Mouse (Mus musculus) lung, postnatal 0 days (tissue): ENCODE results near the gene Fignl1. TPM values are rescaled to one million over a fixed set of nuclear protein-coding genes. Genes with fewer than 3 reads are reported as not detected.
A peak's percentile ranks its signal among the peaks of the same experiment; 100 is the strongest.

Experiments
- ATAC-seq: fragments of 200-750 bp; cut with Nextera tagmentation; 2 replicates; pipeline ENCODE4 v1.8.0; 2017; ENCODE audit warnings: moderate library complexity
- DNase-seq: peaks from one replicate; pipeline ENCODE4 v3.0.0-alpha.2; 2016; ENCODE audit warnings: low spot score
- H3K27ac ChIP-seq: fragments of 300-500 bp; sonication (generic); 2 replicates; pipeline ENCODE4 v1.5.1; 2014; ENCODE audit warnings: antibody characterized with exemption, mild to moderate bottlenecking, low read length, mixed read lengths
- H3K27me3 ChIP-seq: fragments of 300-500 bp; sonication (generic); replicated peaks from 2 replicates; pipeline ENCODE4 v1.6.1; 2014; ENCODE audit warnings: low read length, mixed read lengths; ENCODE audit not compliant: insufficient read depth
- H3K36me3 ChIP-seq: fragments of 300-500 bp; sonication (generic); 2 replicates; pipeline ENCODE4 v1.6.1; 2014; ENCODE audit warnings: low read length, mixed read lengths; ENCODE audit not compliant: insufficient read depth
- H3K4me1 ChIP-seq: fragments of 300-500 bp; sonication (generic); 2 replicates; pipeline ENCODE4 v1.6.1; 2014; ENCODE audit warnings: antibody characterized with exemption, low read depth, low read length, mixed read lengths; ENCODE audit not compliant: insufficient read depth
- H3K4me2 ChIP-seq: fragments of 300-500 bp; sonication (generic); replicated peaks from 2 replicates; pipeline ENCODE4 v1.6.1; 2014; ENCODE audit warnings: low read depth, mild to moderate bottlenecking, low read length, moderate library complexity, mixed read lengths
- H3K4me3 ChIP-seq: fragments of 300-500 bp; sonication (generic); 2 replicates; pipeline ENCODE4 v1.5.1; 2014; ENCODE audit warnings: low read depth, low read length
- H3K9ac ChIP-seq: fragments of 300-500 bp; sonication (generic); replicated peaks from 2 replicates; pipeline ENCODE4 v1.6.1; 2014; ENCODE audit warnings: low read depth, mild to moderate bottlenecking
- H3K9me3 ChIP-seq: fragments of 300-500 bp; sonication (generic); 2 replicates; pipeline ENCODE4 v1.6.1; 2016; ENCODE audit warnings: low read length, mixed read lengths
- CTCF ChIP-seq: IDR thresholded peaks from 2 replicates; pipeline ENCODE4 v1.5.1; 2016; ENCODE audit warnings: antibody characterized with exemption, mild to moderate bottlenecking
- EP300 ChIP-seq: IDR thresholded peaks from 2 replicates; pipeline ENCODE4 v1.6.1; 2016; ENCODE audit warnings: antibody characterized with exemption, mild to moderate bottlenecking, control low read depth
- WGBS: fragments of 180-500 bp; shearing (Covaris S2); extraction: QIAGEN DNeasy Blood & Tissue Kit; methylation state at CpG from one replicate; pipeline ENCODE4 v1.1.7; 2014; 5-methylcytosine and 5-hydroxymethylcytosine counted together
- polyA plus RNA-seq: library from polyadenylated mRNA; unstranded; fragments of >200 nt; fragmentation: Nextera tagmentation; extraction: Ambion mirVana; gene quantifications from 2 replicates; pipeline ENCODE4 v1.2.1, GENCODE M21; 2015

The Fignl1 gene
- polyA plus RNA-seq, 1 experiment from 2014 or later = 4.2 TPM

GRCm38 (mm10) chr11:11744222-11744621 lies 64.5 kb downstream of the Fignl1 start:
- H3K9me3 ChIP-seq = no peaks in the 10 kb centered on the region
- H3K36me3 ChIP-seq = no peaks in the 10 kb centered on the region
- TF ChIP-seq EP300 = no peak
- no peak for TF ChIP-seq CTCF
- no peak for DNase-seq
- H3K4me2 ChIP-seq = no peak overlapping the region
- no peak overlapping the region for H3K9ac ChIP-seq
- WGBS = 35% methylated on average over 1 of the region's 1 CpGs
- no peak overlapping the region for H3K4me3 ChIP-seq
- no peaks in the 10 kb centered on the region for H3K4me1 ChIP-seq
- no peaks in the 10 kb centered on the region for H3K27me3 ChIP-seq
- no peak for ATAC-seq
- H3K27ac ChIP-seq = no peak overlapping the region

DNA sequence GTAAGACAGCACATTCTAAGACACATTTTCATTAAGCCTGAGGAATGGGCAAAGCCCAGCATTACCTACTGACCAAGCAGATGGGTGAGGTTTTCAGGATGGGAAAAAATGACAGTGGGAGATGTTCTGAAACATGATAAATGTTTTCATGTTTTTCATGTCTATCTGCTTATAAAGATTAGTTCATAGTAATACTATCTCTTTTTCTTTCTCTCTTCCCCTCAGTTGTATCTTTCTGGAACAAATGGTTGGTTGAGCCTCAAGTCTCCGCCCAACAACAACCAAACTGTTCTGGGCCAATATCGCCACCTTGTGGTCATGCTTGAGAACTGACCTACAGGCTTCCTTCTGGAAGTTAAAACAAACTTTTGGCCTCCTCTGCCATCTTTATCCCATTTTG lies 66.1 kb downstream of the Fignl1 start:
- H3K9ac ChIP-seq = no peak overlapping the region
- TF ChIP-seq EP300 = no peak
- TF ChIP-seq CTCF = peak; percentile 78
- no peak for ATAC-seq
- no peaks in the 10 kb centered on the region for H3K36me3 ChIP-seq
- H3K9me3 ChIP-seq = no peaks in the 10 kb centered on the region
- no peak overlapping the region for H3K27ac ChIP-seq
- no peaks in the 10 kb centered on the region for H3K27me3 ChIP-seq
- no peaks in the 10 kb centered on the region for H3K4me1 ChIP-seq
- DNase-seq = peak; percentile 46
- WGBS = 20% methylated on average over 2 of the region's 2 CpGs
- no peak overlapping the region for H3K4me2 ChIP-seq
- H3K4me3 ChIP-seq = no peak overlapping the region

- 83% methylated on average over 5 of the region's 5 CpGs for WGBS
- Histone ChIP-seq H3K4me3 (no peak overlapping the region), H3K4me1 (no peaks in the 10 kb centered on the region), H3K27ac (no peak overlapping the region), H3K36me3 (no peaks in the 10 kb centered on the region), H3K27me3 (no peaks in the 10 kb centered on the region), H3K9ac (no peak overlapping the region), H3K9me3 (no peaks in the 10 kb centered on the region), H3K4me2 (no peak overlapping the region)
- DNase-seq (no peak), ATAC-seq (no peak)
- no peak for TF ChIP-seq CTCF
Measured at GRCm38 (mm10) chr11:11741574-11741973, 67.2 kb downstream of the Fignl1 start.

DNA sequence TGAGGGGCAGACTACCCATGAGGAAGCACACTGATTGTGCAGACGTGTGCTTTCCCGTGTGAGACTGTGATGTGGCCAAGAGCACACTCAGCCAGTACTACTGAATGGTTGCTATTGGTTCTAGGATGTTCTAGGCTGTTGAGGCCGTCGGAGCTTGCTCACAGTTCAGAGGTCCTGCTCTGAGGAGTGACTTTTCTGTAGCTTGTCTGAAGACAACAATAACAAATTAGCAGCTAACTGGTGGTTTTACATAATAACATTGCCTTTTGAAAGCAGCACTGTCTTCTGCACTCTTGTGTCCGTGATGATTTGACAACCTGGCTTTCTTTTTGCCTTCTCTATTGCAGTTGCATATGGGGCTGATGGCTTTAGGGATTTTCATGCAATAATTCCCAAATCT lies 68.2 kb downstream of the Fignl1 start:
- Histone ChIP-seq H3K27ac (no peak overlapping the region), H3K4me2 (no peak overlapping the region), H3K4me1 (no peaks in the 10 kb centered on the region), H3K9ac (no peak overlapping the region), H3K4me3 (no peak overlapping the region), H3K36me3 (no peaks in the 10 kb centered on the region), H3K27me3 (no peaks in the 10 kb centered on the region), H3K9me3 (no peaks in the 10 kb centered on the region)
- WGBS = 67% methylated on average over 5 of the region's 5 CpGs
- ATAC-seq (no peak), DNase-seq (no peak)
- TF ChIP-seq CTCF (no peak), EP300 (no peak)

- no peak overlapping the region for H3K27ac ChIP-seq
- no peak for ATAC-seq
- H3K4me2 ChIP-seq = no peak overlapping the region
- H3K27me3 ChIP-seq = no peaks in the 10 kb centered on the region
- no peaks in the 10 kb centered on the region for H3K36me3 ChIP-seq
- no peak overlapping the region for H3K9ac ChIP-seq
- no peak overlapping the region for H3K4me3 ChIP-seq
- DNase-seq = no peak
- TF ChIP-seq CTCF (no peak), EP300 (no peak)
- H3K9me3 ChIP-seq = no peaks in the 10 kb centered on the region
- 89% methylated on average over 3 of the region's 3 CpGs for WGBS
- H3K4me1 ChIP-seq = no peaks in the 10 kb centered on the region
Measured at GRCm38 (mm10) chr11:11739054-11739453, 69.7 kb downstream of the Fignl1 start.

DNA sequence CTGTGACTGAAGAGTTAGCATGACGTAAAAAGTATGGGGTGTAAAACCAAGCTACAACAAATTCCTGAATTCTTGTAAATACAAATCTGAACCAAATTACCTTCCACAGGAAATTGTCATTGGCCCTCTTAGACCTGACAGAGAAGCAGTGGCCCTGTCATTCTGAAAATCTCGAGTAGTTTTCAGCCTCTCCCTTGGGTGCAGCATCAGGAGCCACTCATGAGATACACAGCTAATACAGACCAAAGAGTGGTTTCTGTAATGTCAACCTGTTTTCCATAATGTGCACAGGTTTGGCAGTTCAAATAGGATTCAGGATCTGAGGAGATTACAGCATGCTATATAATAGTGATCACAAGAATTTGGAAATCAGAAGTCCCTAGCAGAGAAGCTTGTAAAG lies 71.2 kb downstream of the Fignl1 start:
- DNase-seq = no peak
- no peaks in the 10 kb centered on the region for H3K4me1 ChIP-seq
- 50% methylated on average over 2 of the region's 2 CpGs for WGBS
- no peaks in the 10 kb centered on the region for H3K27me3 ChIP-seq
- TF ChIP-seq CTCF (no peak), EP300 (no peak)
- no peak overlapping the region for H3K27ac ChIP-seq
- no peak overlapping the region for H3K9ac ChIP-seq
- no peak for ATAC-seq
- no peaks in the 10 kb centered on the region for H3K9me3 ChIP-seq
- no peaks in the 10 kb centered on the region for H3K36me3 ChIP-seq
- no peak overlapping the region for H3K4me2 ChIP-seq
- no peak overlapping the region for H3K4me3 ChIP-seq

Other genes with a start within 250 kb of the Fignl1 start
- not detected in 2 replicates for gene 4930512M02Rik, start 181.1 kb downstream of the Fignl1 start, polyA plus RNA-seq
- gene Ikzf1, start 124.0 kb downstream of the Fignl1 start, polyA plus RNA-seq = 1.7 TPM in 2 replicates
- gene Ddc, start 89.2 kb upstream of the Fignl1 start, polyA plus RNA-seq = 12.4 and 17.6 TPM in 2 replicates
- 86.9 and 92.2 TPM in 2 replicates for gene Grb10, start 229.7 kb upstream of the Fignl1 start, polyA plus RNA-seq